Mouse (Mus musculus) liver, postnatal 0 days (tissue): ENCODE results near the gene Tmem63c. TPM values are rescaled to one million over a fixed set of nuclear protein-coding genes. Genes with fewer than 3 reads are reported as not detected.

ENCODE experiments used
- ATAC-seq: fragments of 200-750 bp; cut with Nextera tagmentation; 2 replicates; pipeline ENCODE4 v1.8.0; 2017; ENCODE audit warnings: mild to moderate bottlenecking, moderate library complexity
- DNase-seq: peaks from one replicate; pipeline ENCODE4 v3.0.0-alpha.2; 2016
- H3K27ac ChIP-seq: fragments of 300-500 bp; sonication (generic); 2 replicates; pipeline ENCODE4 v1.5.1; 2014; ENCODE audit warnings: antibody characterized with exemption, moderate library complexity, mild to moderate bottlenecking, low read depth
- H3K27me3 ChIP-seq: fragments of 300-500 bp; sonication (generic); 2 replicates; pipeline ENCODE4 v1.6.1; 2014; ENCODE audit warnings: low read length, control low read depth, mixed read lengths; ENCODE audit not compliant: insufficient read depth
- H3K36me3 ChIP-seq: fragments of 300-500 bp; sonication (generic); replicated peaks from 2 replicates; pipeline ENCODE4 v1.6.1; 2014; ENCODE audit warnings: mild to moderate bottlenecking, control low read depth, low read length, moderate library complexity, mixed read lengths; ENCODE audit not compliant: insufficient read depth
- H3K4me1 ChIP-seq: fragments of 300-500 bp; sonication (generic); 2 replicates; pipeline ENCODE4 v1.6.1; 2014; ENCODE audit warnings: antibody characterized with exemption, mild to moderate bottlenecking, control low read depth; ENCODE audit not compliant: insufficient read depth
- H3K4me2 ChIP-seq: fragments of 300-500 bp; sonication (generic); 2 replicates; pipeline ENCODE4 v1.6.1; 2014; ENCODE audit warnings: low read depth, mild to moderate bottlenecking, low read length, moderate library complexity, mixed read lengths
- H3K4me3 ChIP-seq: fragments of 300-500 bp; sonication (generic); 2 replicates; pipeline ENCODE4 v1.5.1; 2014; ENCODE audit warnings: low read depth, low read length
- H3K9ac ChIP-seq: fragments of 300-500 bp; sonication (generic); replicated peaks from 2 replicates; pipeline ENCODE4 v1.6.1; 2014; ENCODE audit warnings: mild to moderate bottlenecking, moderate library complexity
- H3K9me3 ChIP-seq: fragments of 300-500 bp; sonication (generic); 2 replicates; pipeline ENCODE4 v1.6.1; 2016; ENCODE audit warnings: mild to moderate bottlenecking, control low read depth, low read length, mixed read lengths
- CTCF ChIP-seq: sonication (generic); IDR thresholded peaks from 2 replicates; pipeline ENCODE4 v1.5.1; 2016; ENCODE audit warnings: antibody characterized with exemption, low read depth
- EP300 ChIP-seq: IDR thresholded peaks from 2 replicates; pipeline ENCODE4 v1.6.1; 2016; ENCODE audit warnings: antibody characterized with exemption, low read depth, mild to moderate bottlenecking
- WGBS: fragments of 180-500 bp; shearing (Covaris S2); extraction: QIAGEN DNeasy Blood & Tissue Kit; methylation state at CpG from one replicate; pipeline ENCODE4 v1.1.7; 2014; ENCODE audit not compliant: insufficient replicate concordance; 5-methylcytosine and 5-hydroxymethylcytosine counted together
- polyA plus RNA-seq: library from polyadenylated mRNA; unstranded; fragments of >200 nt; fragmentation: Nextera tagmentation; extraction: Ambion mirVana; gene quantifications from 2 replicates; pipeline ENCODE4 v1.2.1, GENCODE M21; 2015

The Tmem63c gene
- polyA plus RNA-seq, 1 experiment from 2014 or later, result not detected

DNA sequence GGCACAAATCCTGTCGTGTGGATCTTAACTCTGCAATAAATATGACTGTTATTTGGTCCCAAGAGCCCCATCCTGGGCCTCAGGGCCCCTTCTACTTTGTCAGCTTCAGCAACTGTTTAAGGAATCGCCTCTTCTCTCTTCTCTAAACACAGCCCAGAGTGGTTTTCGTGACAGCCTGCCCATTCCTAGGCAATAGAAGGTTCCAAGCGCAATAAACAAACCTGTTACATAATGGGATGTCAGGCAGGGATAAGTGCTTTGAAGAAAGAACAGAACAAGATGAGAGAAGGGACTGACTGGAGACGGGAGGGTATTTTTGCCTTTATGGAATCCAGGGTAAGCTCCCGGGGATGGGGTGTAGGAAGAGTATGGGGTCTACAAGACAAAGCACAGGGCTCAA lies 72.5 kb downstream of the Tmem63c start:
- no peak overlapping the region for H3K27ac ChIP-seq
- no peak overlapping the region for H3K4me2 ChIP-seq
- WGBS, result 58% methylated on average over 6 of the region's 6 CpGs
- no peak overlapping the region for H3K9ac ChIP-seq
- H3K9me3 ChIP-seq, result no peaks in the 10 kb centered on the region
- H3K36me3 ChIP-seq, result no peaks in the 10 kb centered on the region
- H3K4me3 ChIP-seq, result no peak overlapping the region
- TF ChIP-seq CTCF, result no peak
- TF ChIP-seq EP300, result no peak
- H3K27me3 ChIP-seq, result no peaks in the 10 kb centered on the region
- ATAC-seq, result no peak
- peaks cover 2% of the 10 kb centered on the region; the same call in 1 of the 2 replicates for H3K4me1 ChIP-seq
- DNase-seq, result no peak

DNA sequence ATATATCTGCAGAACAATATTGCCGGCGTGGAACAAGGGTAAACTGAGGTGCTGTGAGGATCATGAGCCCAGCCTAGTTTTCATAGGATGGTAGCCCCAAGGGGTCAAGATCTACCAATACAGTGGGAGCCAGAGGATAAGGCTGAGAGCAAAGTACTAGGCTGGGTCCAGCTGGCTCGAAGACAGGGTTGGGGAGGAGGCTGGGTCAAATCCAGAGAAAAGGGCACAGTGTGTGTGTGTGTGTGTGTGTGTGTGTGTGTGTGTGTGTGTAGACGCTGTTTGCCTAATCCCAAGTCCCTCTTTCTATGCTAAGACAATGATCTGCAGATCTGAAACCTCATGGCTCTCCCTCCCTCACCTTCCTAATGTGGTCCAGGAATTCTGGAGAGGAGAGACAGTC lies 79.2 kb downstream of the Tmem63c start:
- H3K4me3 ChIP-seq, result no peak overlapping the region
- peaks cover 10% of the 10 kb centered on the region for H3K27me3 ChIP-seq
- ATAC-seq, result no peak
- no peak overlapping the region for H3K4me2 ChIP-seq
- H3K9me3 ChIP-seq, result no peaks in the 10 kb centered on the region
- DNase-seq, result no peak
- 78% methylated on average over 4 of the region's 4 CpGs for WGBS
- no peak overlapping the region for H3K9ac ChIP-seq
- TF ChIP-seq EP300 (no peak), CTCF (no peak)
- no peak overlapping the region for H3K27ac ChIP-seq
- H3K4me1 ChIP-seq, result no peaks in the 10 kb centered on the region
- H3K36me3 ChIP-seq, result no peaks in the 10 kb centered on the region

DNA sequence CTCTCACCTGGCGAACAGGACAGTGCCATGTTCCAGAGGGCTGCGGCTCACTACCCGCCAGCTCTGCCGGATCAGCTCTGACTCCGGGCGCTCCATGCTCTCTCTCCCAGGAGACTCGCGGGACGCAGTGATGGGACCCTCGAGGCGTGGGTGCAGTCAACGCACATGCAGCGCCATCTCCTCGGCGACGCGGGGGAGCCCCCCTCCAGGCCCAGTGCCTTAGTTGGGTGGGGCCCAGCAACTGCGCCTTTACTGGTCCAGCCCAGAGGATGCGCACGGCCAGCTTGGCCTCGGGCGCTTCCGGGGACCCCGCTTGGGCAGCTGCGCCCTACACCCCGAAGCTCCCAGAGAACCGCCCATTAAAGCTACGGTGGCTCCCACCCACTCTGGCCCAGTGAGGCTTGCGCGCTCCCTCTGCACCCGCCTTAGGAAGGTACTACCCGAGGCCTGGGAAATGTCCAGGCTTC lies 81.1 kb downstream of the Tmem63c start, which contains the start of gene Ngb:
TSS of gene Ngb (minus strand) at position 375 of the 467 bp plus-strand sequence.
- no peak within 1 kb of the TSS for H3K9ac ChIP-seq
- H3K4me3 ChIP-seq, result no peak within 1 kb of the TSS
- 0 out of 2 replicates have a peak within 1 kb of the TSS, but pooled peaks have one; percentile 13 for H3K4me2 ChIP-seq
- WGBS, result 8% methylated on average over 32 of the region's 32 CpGs
- no peaks in the 10 kb centered on the region for H3K36me3 ChIP-seq
- no peaks in the 10 kb centered on the region for H3K9me3 ChIP-seq
- DNase-seq (no peak), ATAC-seq (no peak)
- H3K27me3 ChIP-seq, result peaks cover 10% of the 10 kb centered on the region
- TF ChIP-seq CTCF (no peak), EP300 (no peak)
- H3K4me1 ChIP-seq, result no peaks in the 10 kb centered on the region
- H3K27ac ChIP-seq, result no peak within 1 kb of the TSS

DNA sequence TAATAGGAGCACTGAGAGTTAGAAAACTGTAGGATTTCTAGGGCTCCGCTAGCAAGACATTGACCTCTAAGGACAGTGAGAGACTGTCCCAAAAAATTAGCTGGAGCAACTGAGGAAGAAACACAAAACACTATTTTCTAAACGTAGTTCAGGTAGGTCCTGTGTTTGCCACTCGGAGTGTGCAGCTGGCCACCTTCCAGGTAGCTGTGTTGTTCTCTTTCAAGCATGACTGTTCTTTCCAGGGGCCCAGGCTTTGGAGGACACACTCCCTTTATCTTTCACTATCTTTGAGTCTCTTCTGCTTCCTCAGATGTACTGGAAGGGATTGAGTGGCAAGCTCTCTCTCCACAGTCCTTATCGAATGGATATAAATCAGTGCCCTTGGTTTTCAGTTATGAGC lies 82.3 kb downstream of the Tmem63c start:
- ATAC-seq (no peak), DNase-seq (no peak)
- H3K27ac ChIP-seq, result no peak overlapping the region
- H3K27me3 ChIP-seq, result peaks cover 10% of the 10 kb centered on the region
- H3K4me3 ChIP-seq, result no peak overlapping the region
- H3K9me3 ChIP-seq, result no peaks in the 10 kb centered on the region
- H3K9ac ChIP-seq, result no peak overlapping the region
- H3K36me3 ChIP-seq, result no peaks in the 10 kb centered on the region
- TF ChIP-seq EP300, result no peak
- TF ChIP-seq CTCF, result no peak
- 80% methylated on average over 4 of the region's 4 CpGs for WGBS
- no peaks in the 10 kb centered on the region for H3K4me1 ChIP-seq
- H3K4me2 ChIP-seq, result no peak overlapping the region

DNA sequence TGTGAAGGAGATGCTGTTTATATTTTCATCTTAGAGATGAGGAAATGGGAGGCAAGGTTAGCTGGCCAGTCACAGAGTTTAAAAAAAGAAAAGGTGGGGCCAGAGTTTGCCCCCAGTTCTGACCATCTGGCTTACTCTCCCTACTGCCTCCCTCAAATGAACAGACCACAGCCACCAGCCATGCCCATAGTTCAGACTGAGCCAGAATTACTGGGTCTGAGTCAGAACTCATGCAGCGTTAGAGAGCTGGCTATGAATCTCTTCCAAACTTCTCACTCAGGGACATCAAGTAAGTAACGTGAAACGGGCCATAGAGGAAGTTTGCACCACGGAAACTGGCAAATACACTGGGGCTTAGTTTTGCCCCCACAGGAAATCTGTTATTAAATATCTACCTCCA lies 83.7 kb downstream of the Tmem63c start:
- WGBS, result 53% methylated on average over 4 of the region's 4 CpGs
- H3K4me2 ChIP-seq, result no peak overlapping the region
- H3K4me1 ChIP-seq, result no peaks in the 10 kb centered on the region
- DNase-seq (no peak), ATAC-seq (no peak)
- no peak overlapping the region for H3K9ac ChIP-seq
- H3K36me3 ChIP-seq, result no peaks in the 10 kb centered on the region
- no peak for TF ChIP-seq CTCF
- TF ChIP-seq EP300, result no peak
- H3K27me3 ChIP-seq, result peaks cover 10% of the 10 kb centered on the region
- no peaks in the 10 kb centered on the region for H3K9me3 ChIP-seq
- no peak overlapping the region for H3K27ac ChIP-seq
- H3K4me3 ChIP-seq, result no peak overlapping the region

DNA sequence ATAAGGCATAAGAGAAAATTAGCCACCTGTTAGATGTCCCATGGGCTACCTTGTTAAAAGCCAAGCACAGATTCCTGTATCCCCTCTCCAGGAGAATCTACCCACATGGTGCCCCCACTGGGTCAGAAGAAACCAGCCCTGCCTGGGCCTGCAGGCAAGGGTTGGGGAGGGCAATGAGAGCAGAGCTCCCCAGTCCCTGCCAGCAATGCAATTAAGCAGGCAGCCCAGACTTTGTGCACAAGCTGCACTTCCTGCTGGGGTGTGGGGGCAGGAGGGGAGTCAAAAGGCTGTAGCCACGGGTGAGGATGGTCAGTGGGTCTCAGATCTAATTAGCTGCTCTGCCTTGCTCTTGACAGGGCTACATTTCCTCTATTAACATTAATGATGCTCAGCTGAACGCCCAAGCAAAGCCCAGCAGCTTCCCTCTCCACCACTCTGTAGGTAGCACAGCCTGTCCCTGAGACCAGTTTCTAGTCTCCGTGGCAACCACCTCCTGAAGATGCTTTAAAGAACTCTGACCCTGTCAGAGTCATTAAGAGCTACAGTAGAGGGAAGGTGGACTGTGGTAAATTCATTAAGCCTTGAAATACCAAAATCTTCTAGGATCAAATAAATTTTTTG lies 86.3 kb downstream of the Tmem63c start:
- WGBS, result 45% methylated on average over 3 of the region's 3 CpGs
- TF ChIP-seq EP300 (no peak), CTCF (no peak)
- ATAC-seq, result no peak

More for the DNA sequence above, 86.3 kb downstream of the Tmem63c start:
- H3K4me1 ChIP-seq, result no peaks in the 10 kb centered on the region
- peaks cover 5% of the 10 kb centered on the region; the same call in 1 of the 2 replicates for H3K36me3 ChIP-seq
- H3K27ac ChIP-seq, result no peak overlapping the region
- H3K4me3 ChIP-seq, result no peak overlapping the region
- no peak overlapping the region for H3K9ac ChIP-seq
- H3K27me3 ChIP-seq, result peaks cover 4% of the 10 kb centered on the region
- H3K9me3 ChIP-seq, result no peaks in the 10 kb centered on the region
- no peak overlapping the region for H3K4me2 ChIP-seq
- DNase-seq, result no peak
